Mouse (Mus musculus): ENCODE results near the gene Nol12.

GRCm38 (mm10) chr15:78936403-78936802, 1.7 kb downstream of the Nol12 start:
- TF ChIP-seq POLR2A (IDR thresholded peaks at IDR 0.05; ENCODE audit: extremely low read depth, insufficient read depth, low read length) (no peak), CTCF (IDR thresholded peaks at IDR 0.05; ENCODE audit: extremely low read depth, insufficient read depth, low read length) (no peak)

Data from cortical plate, adult 2 months (tissue).